Mouse (Mus musculus) megakaryocyte, embryonic 14.5 days (primary cell): ENCODE results near the gene Kat8.

Source experiments
- FLI1 ChIP-seq: IDR thresholded peaks from 2 replicates; pipeline ENCODE4 v1.6.1; 2012; ENCODE audit warnings: low read length, inconsistent platforms, mixed read lengths
- GATA1 ChIP-seq: IDR thresholded peaks from 3 replicates; pipeline ENCODE4 v1.6.1; 2012; ENCODE audit warnings: mixed read lengths, low read length, inconsistent platforms, borderline replicate concordance

- TF ChIP-seq GATA1 (no peak), FLI1 (no peak)
Observed at GRCm38 (mm10) chr7:127897542-127897941, 14.8 kb upstream of the Kat8 start.
